Mouse (Mus musculus) cerebellum, adult 2 months (tissue): ENCODE measurements at regions not wholly inside any gene's neighbourhood (a gene's known extent, or its start where the extent isn't known, plus 50 kb on each side); places are given as distances from the start of the nearest gene placed in this dataset.

ENCODE experiments used
- CTCF ChIP-seq: fragments of 200-500 bp; IDR thresholded peaks from 2 replicates; pipeline ENCODE4 v1.5.1; 2011; ENCODE audit warnings: low read depth, mild to moderate bottlenecking, control low read depth, low read length, moderate library complexity, borderline replicate concordance; ENCODE audit not compliant: insufficient read depth
- POLR2A ChIP-seq: fragments of 200-500 bp; IDR thresholded peaks from 2 replicates; pipeline ENCODE4 v1.6.1; 2011; ENCODE audit warnings: low read length, control low read depth, borderline replicate concordance; ENCODE audit not compliant: insufficient read depth

- TF ChIP-seq CTCF (no peak), POLR2A (no peak)
Observed at GRCm38 (mm10) chr10:65912518-65912917, 1183.4 kb upstream of the Jmjd1c start.
